Mouse (Mus musculus) neural tube, embryonic 12.5 days (tissue): ENCODE measurements around the gene Mogs. TPM values are rescaled to one million over a fixed set of nuclear protein-coding genes. Genes with fewer than 3 reads are reported as not detected.

Experiments used
- ATAC-seq: fragments of 200-750 bp; cut with Nextera tagmentation; 2 replicates; pipeline ENCODE4 v1.8.0; 2017; ENCODE audit warnings: low read depth, mild to moderate bottlenecking, moderate TSS enrichment, moderate library complexity; ENCODE audit not compliant: low FRiP score
- H3K27ac ChIP-seq: fragments of 300-500 bp; sonication (generic); 2 replicates; pipeline ENCODE4 v1.5.1; 2016
- H3K27me3 ChIP-seq: fragments of 300-500 bp; sonication (generic); replicated peaks from 2 replicates; pipeline ENCODE4 v1.6.1; 2016; ENCODE audit warnings: mild to moderate bottlenecking
- H3K36me3 ChIP-seq: fragments of 300-500 bp; sonication (generic); 2 replicates; pipeline ENCODE4 v1.6.1; 2016; ENCODE audit warnings: mild to moderate bottlenecking
- H3K4me1 ChIP-seq: fragments of 300-500 bp; sonication (generic); 2 replicates; pipeline ENCODE4 v1.6.1; 2016
- H3K4me2 ChIP-seq: fragments of 300-500 bp; sonication (generic); replicated peaks from 2 replicates; pipeline ENCODE4 v1.6.1; 2016; ENCODE audit warnings: mild to moderate bottlenecking
- H3K4me3 ChIP-seq: fragments of 300-500 bp; sonication (generic); 2 replicates; pipeline ENCODE4 v1.5.1; 2016
- H3K9ac ChIP-seq: fragments of 300-500 bp; sonication (generic); 2 replicates; pipeline ENCODE4 v1.6.1; 2016; ENCODE audit warnings: mild to moderate bottlenecking
- H3K9me3 ChIP-seq: fragments of 300-500 bp; sonication (generic); 2 replicates; pipeline ENCODE4 v1.6.1; 2016; ENCODE audit warnings: mild to moderate bottlenecking
- WGBS: fragments of 180-500 bp; shearing (Covaris S2); methylation state at CpG from one replicate; pipeline ENCODE4 v1.1.7; 2016; 5-methylcytosine and 5-hydroxymethylcytosine counted together
- polyA plus RNA-seq: library from polyadenylated mRNA; unstranded; fragments of >200 nt; fragmentation: Nextera tagmentation; extraction: Ambion mirVana; gene quantifications from 2 replicates; pipeline ENCODE4 v1.2.1, GENCODE M21; 2016

The Mogs gene
- polyA plus RNA-seq, 1 experiment from 2014 or later, result 39.4 TPM

DNA sequence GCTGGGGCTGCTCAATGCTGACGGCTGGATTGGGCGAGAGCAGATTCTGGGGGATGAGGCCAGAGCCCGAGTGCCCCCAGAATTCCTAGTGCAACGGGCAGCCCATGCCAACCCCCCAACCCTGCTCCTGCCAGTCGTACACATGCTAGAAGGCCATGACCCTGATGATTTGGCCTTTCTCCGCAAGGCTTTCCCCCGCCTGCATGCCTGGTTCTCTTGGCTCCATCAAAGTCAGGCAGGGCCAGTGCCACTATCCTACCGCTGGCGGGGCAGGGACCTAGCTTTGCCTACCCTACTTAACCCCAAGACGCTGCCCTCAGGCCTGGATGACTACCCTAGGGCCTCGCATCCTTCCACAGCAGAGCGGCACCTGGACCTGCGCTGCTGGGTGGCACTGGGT is 2.3 kb downstream of the Mogs start:
- Histone ChIP-seq H3K9me3 (no peaks in the 10 kb centered on the region), H3K9ac (0 out of 2 replicates have a peak overlapping the region, but pooled peaks have one; percentile 8), H3K4me3 (no peak overlapping the region), H3K27ac (no peak overlapping the region), H3K4me1 (peaks cover 51% of the 10 kb centered on the region), H3K27me3 (no peaks in the 10 kb centered on the region), H3K4me2 (0 out of 2 replicates have a peak overlapping the region, but pooled peaks have one; percentile 7), H3K36me3 (peaks cover 29% of the 10 kb centered on the region)
- 90% methylated on average over 13 of the region's 13 CpGs for WGBS
- no peak for ATAC-seq

DNA sequence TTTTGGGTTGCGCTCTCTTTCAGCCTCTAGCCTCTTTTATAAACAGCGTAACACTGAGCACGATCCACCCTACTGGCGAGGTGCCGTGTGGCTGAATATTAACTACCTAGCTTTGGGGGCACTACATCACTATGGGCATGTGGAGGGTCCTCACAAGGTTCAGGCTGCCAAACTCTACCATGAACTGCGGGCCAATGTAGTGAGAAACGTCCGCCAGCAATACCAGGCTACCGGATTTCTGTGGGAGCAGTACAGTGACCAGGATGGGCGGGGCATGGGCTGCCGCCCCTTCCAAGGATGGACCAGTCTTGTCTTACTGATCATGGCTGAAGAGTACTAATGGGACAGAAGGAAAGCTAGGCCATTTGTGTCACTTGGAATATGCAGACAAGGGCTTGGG is 3.1 kb downstream of the Mogs start:
- Histone ChIP-seq H3K27ac (no peak overlapping the region), H3K9me3 (no peaks in the 10 kb centered on the region), H3K4me2 (0 out of 2 replicates have a peak overlapping the region, but pooled peaks have one; percentile 7), H3K4me1 (peaks cover 57% of the 10 kb centered on the region), H3K36me3 (peaks cover 29% of the 10 kb centered on the region), H3K4me3 (no peak overlapping the region), H3K27me3 (no peaks in the 10 kb centered on the region), H3K9ac (no peak overlapping the region)
- ATAC-seq, result no peak
- WGBS, result 86% methylated on average over 11 of the region's 11 CpGs

DNA sequence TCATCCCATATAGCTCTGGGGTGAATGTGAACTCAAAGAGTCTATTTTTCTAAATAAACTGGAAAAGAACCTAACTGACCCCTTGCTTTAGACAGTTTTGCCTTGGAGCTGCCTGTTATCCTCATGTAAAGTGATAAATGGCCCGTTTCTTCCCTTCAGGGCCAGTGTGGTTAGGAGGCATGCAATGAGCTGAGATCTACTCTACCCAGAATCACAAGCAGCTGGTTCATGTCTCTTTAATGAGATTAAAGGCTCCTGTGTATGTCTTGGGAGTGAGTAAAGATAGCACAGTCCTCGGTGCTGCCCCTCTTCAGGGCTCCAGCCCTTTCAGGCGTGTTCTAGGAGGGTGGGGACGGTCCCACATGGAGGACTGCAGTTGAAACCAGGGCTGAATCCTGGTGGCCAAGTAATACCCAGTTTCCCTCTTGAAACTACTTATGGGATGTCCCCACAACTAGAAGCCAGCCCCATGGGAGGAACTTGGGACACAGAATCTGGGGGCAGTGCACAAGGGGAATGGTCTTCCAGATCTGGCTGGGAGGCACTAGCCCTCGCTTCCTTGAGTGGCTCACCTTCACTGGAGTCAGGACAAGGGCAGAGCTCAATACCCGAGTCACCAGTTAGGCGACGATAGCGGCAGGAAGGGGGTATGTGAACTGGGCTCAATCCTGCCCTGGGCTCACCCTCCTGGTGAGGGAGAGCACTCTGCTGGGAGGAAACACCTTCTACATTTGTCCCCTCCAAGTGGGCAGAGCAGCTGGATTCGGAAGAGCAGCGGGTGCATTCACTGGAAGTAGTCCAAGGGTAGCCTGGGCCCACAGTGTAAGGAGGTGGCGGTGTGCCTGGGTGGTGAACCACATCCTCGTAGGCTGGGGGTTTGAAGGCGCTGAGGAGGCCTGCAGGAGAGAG is 3.8 kb downstream of the Mogs start:
- Histone ChIP-seq H3K9ac (peak overlapping the region; percentile 93), H3K36me3 (peaks cover 29% of the 10 kb centered on the region), H3K4me3 (no peak overlapping the region; the same call in 1 of the 2 replicates), H3K4me1 (peaks cover 63% of the 10 kb centered on the region), H3K27me3 (no peaks in the 10 kb centered on the region), H3K9me3 (no peaks in the 10 kb centered on the region), H3K4me2 (peak overlapping the region; percentile 88), H3K27ac (no peak overlapping the region)
- 85% methylated on average over 14 of the region's 14 CpGs for WGBS
- no peak for ATAC-seq

DNA sequence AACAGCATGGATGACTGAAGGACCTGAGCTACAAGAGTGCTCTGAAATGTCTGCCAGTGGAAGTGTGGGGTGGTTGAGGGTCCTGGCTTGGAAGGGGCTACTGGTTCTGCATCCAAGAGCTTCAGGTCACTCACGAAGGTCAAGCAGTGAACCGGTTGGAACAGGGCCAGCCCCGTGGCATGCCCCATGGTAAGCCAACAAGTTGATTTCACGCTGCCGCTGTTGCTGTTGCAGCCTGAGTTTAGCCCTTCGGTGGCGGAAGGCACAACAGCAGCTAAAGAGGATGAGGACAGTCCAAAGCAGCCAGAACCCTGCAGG is 4.4 kb downstream of the Mogs start:
- H3K27ac ChIP-seq, result no peak overlapping the region
- H3K4me1 ChIP-seq, result peaks cover 64% of the 10 kb centered on the region
- 74% methylated on average over 7 of the region's 7 CpGs for WGBS
- peak overlapping the region; percentile 88 for H3K4me2 ChIP-seq
- peak overlapping the region; percentile 93 for H3K9ac ChIP-seq
- ATAC-seq, result no peak
- H3K9me3 ChIP-seq, result no peaks in the 10 kb centered on the region
- peak overlapping the region; percentile 72 for H3K4me3 ChIP-seq
- peaks cover 29% of the 10 kb centered on the region for H3K36me3 ChIP-seq
- H3K27me3 ChIP-seq, result no peaks in the 10 kb centered on the region

DNA sequence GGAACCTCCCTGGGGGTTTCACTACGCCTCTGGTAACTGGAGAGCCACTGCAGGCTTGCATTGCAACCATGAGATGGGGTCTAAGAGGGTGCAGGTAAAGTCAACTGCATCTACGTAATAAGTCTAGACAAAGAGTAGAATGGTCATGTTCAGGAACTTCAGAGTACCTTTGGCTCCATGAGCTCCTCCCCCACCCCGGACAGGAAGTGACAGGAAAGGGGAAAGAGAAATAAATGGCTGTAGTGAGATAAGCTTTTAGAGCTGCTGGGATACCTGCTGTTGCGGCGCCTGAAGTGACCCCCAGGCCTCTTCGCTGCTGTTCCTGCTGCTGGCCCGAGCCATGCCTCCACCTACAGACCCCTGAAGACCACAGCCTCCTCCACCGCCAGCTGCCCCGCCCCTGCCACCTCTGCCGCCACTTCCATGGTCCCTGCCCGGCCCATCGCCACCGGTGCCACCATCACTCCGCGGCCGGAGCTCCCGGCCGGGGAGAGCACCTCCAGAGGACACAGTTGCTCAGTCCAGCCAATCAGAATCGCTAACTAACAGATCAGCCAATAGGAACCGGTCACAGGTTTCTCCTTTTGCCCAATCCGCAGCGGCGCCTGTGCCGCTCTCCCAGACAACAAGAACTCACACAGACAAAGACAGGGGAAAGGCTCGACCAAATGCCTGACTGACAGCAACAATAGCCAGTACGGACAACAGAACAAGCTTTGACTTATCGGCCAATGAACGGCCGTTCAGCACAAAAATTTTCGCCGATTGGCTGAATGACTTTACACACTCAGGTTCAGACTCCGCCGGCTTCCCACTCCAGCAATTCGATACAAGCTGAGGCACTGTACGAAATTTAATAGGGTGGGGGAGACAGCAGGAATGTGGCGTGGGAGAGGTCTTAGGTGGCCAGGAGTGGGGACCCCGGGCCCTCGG is 5.9 kb downstream of the Mogs start, which contains the start of gene Wbp1:
Gene Wbp1 (minus strand): TSS at position 630 of the 933 bp plus-strand sequence.
- H3K9ac ChIP-seq, result peak within 1 kb of the TSS; percentile 96

DNA sequence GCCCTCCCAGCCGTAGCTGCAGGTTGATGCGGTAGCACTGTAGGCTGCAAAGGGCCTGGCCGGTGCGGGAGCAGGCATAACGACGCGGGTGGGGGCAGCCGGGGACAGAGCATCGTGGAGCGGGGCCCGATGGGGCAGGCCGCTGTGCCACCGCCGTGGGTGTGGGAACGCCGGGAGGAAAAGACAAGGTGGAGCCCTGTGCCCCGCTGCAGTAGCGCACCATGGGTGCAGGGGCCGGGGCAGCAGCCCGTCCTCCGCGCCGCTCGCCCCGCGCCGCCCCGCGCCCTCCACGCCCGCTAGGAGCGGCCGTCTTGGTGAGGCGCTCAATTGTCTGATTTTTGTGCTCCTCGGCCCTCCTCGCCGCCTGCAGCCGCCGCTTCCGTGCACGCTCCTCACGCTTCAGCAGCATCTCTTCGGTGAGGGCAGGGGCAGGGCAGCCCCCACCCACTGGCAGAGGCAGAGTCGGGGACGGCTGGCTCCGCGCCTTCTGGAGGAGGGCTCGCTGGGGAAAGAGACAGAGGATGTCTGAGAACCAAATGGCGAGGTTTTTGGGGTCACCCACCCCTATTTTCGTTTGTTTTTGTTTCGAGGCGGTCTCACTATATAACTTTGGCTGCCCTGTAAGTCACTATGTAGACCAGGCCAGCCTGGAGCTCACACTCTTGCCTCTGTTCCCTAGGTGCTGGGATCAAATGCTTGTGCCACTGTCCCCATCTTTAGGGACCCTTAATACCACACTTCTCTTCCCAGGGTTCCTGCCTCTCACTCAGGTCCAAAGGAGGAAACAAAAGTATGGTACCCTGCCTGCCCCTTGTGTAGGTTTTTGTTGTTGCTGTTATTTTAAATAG is 6.8 kb downstream of the Mogs start:
- WGBS, result under 1% methylated on average over 49 of the region's 52 CpGs
- H3K27me3 ChIP-seq, result no peaks in the 10 kb centered on the region
- H3K36me3 ChIP-seq, result peaks cover 25% of the 10 kb centered on the region
- H3K4me2 ChIP-seq, result peak overlapping the region; percentile 88
- peak overlapping the region; percentile 96 for H3K9ac ChIP-seq
- peaks cover 50% of the 10 kb centered on the region for H3K4me1 ChIP-seq
- ATAC-seq, result peak; percentile 18
- no peaks in the 10 kb centered on the region for H3K9me3 ChIP-seq
- H3K27ac ChIP-seq, result peak overlapping the region; percentile 99
- peak overlapping the region; percentile 71 for H3K4me3 ChIP-seq

More for the DNA sequence above, 5.9 kb downstream of the Mogs start, which contains the start of gene Wbp1:
- H3K27ac ChIP-seq, result peak within 1 kb of the TSS; percentile 99
- H3K27me3 ChIP-seq, result no peaks in the 10 kb centered on the region
- peaks cover 59% of the 10 kb centered on the region for H3K4me1 ChIP-seq
- ATAC-seq, result peak; percentile 91
- no peaks in the 10 kb centered on the region for H3K9me3 ChIP-seq
- peak within 1 kb of the TSS; percentile 72 for H3K4me3 ChIP-seq
- H3K36me3 ChIP-seq, result peaks cover 29% of the 10 kb centered on the region
- peak within 1 kb of the TSS; percentile 88 for H3K4me2 ChIP-seq
- WGBS, result under 1% methylated on average over 38 of the region's 38 CpGs

DNA sequence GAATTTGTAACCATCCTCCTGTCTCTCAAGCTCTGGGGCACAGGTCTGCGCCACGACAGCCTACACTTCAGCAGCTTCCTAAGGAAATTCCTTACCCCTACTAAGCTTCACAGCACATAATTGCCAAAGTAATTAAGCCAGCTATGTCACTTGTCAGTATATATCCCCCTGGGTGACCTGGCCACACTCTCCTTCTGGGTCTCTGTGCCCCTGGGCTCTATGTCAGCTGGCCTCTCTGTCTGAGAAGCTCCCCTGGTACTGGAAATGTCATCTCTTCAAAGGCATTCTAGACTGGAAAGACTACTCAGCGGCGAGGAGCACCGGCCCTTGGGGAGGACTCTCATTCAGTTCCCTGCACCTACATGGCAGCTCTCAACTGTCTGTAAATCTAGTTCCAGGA is 7.7 kb downstream of the Mogs start:
- Histone ChIP-seq H3K27ac (no peak overlapping the region), H3K4me2 (peak overlapping the region; percentile 88), H3K27me3 (no peaks in the 10 kb centered on the region), H3K4me3 (no peak overlapping the region), H3K4me1 (peaks cover 45% of the 10 kb centered on the region), H3K36me3 (peaks cover 17% of the 10 kb centered on the region), H3K9ac (peak overlapping the region; percentile 96), H3K9me3 (no peaks in the 10 kb centered on the region)
- no peak for ATAC-seq
- 68% methylated on average over 5 of the region's 5 CpGs for WGBS

DNA sequence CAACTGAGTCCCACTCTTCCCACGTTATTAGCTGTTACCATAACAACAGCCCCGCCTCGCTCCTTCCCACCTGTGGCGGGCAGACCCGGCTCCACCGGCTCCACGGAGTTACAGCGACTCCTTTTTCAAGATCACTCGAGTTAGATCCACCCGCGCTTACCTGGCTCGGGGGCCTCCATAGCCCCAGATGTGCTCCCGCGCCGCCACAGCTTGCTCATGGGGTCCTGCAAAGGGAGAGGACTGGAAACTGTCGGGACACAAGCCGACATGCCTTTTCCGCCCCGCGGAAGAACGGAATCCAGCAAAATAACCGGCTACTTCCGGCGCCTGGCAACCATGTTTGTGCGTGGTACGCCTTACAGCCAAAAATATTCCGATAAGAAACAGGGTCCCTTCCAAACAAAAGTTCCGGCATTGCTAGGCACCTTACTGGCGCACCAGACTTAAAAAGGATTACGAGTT is 9.6 kb downstream of the Mogs start:
- peak overlapping the region; percentile 65 for H3K9ac ChIP-seq

DNA sequence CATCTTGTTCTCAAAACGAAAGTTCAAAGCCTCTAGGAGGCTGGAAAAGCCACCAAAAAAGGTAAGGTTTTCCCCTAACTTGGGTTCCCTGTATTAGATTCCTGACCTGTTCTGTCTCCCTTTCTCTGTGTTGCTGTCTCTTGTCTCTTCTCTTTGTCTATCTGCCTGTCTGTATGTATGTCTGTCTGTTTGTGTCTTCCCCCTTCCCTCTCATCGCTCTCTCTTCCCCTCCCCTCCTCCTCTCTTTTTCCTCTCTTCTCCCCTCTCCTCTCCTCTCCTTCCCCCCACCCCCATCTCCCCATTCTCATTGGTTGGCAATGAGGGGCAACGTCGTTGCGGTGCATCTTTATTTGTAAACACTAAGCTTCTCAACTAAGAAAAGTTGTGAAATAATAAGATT is 10.0 kb downstream of the Mogs start, which contains the start of gene Ino80b:
Gene Ino80b (minus strand): TSS at position 101 of the 400 bp plus-strand sequence.
- Histone ChIP-seq H3K27me3 (no peaks in the 10 kb centered on the region), H3K27ac (no peak within 1 kb of the TSS), H3K4me2 (peak within 1 kb of the TSS; percentile 91), H3K4me1 (peaks cover 26% of the 10 kb centered on the region), H3K36me3 (no peaks in the 10 kb centered on the region), H3K4me3 (peak within 1 kb of the TSS; percentile 77), H3K9me3 (no peaks in the 10 kb centered on the region), H3K9ac (peak within 1 kb of the TSS; percentile 65)
- no peak for ATAC-seq
- WGBS, result 27% methylated on average over 5 of the region's 5 CpGs

More for the DNA sequence above, 9.6 kb downstream of the Mogs start:
- ATAC-seq, result 0 out of 2 replicates have a peak, but pooled peaks have one; percentile 2
- H3K9me3 ChIP-seq, result no peaks in the 10 kb centered on the region
- peak overlapping the region; percentile 91 for H3K4me2 ChIP-seq
- peaks cover 30% of the 10 kb centered on the region for H3K4me1 ChIP-seq
- under 1% methylated on average over 30 of the region's 30 CpGs for WGBS
- no peak overlapping the region for H3K27ac ChIP-seq
- no peaks in the 10 kb centered on the region for H3K27me3 ChIP-seq
- H3K36me3 ChIP-seq, result no peaks in the 10 kb centered on the region
- H3K4me3 ChIP-seq, result peak overlapping the region; percentile 77

DNA sequence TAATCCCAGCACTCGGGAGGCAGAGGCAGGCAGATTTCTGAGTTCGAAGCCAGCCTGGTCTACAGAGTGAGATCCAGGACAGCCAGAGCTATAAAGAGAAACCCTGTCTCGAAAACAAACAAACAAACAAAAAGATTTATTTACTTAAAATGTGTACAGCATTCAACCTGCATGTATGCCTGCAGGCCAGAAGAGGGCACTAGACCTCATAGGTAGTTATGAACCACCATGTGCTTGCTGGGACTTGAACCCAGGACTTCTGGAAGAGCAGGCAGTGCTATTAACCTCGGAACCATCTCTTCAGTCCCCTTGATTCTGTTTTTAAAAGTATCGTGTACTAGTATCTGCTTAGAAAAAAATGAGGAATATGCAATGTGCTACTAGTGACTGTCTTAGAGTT is 12.1 kb downstream of the Mogs start:
- Histone ChIP-seq H3K9ac (no peak overlapping the region), H3K4me2 (no peak overlapping the region), H3K9me3 (no peaks in the 10 kb centered on the region), H3K4me1 (peaks cover 21% of the 10 kb centered on the region), H3K36me3 (no peaks in the 10 kb centered on the region), H3K27me3 (no peaks in the 10 kb centered on the region), H3K27ac (no peak overlapping the region), H3K4me3 (no peak overlapping the region)
- no peak for ATAC-seq
- 95% methylated on average over 5 of the region's 5 CpGs for WGBS

DNA sequence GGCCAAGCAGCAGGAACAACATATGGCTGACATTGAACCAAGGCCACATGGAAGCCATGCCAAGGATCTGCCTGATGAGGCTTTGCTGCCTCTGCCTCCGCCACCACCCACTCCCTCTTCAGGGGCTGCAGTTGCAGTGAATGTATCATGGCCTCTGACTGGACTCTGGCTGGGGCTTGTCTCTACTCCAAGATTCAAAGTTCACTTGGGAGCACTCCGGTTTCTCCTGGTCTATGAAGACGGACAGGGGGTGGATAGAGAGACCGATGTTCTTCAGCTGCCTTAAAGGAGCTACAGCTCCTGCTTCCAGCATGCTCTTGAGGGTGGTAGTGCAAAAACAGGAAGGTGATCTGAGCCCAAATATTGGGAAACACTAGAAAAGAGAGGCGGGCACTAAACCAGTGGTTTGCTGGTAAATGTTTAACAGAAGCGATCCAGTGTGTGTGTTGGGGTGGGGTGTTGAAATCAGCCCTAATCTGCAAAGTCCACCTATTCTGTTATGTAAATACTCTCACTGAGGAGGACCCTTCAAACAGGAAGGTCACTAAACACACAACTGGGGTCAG is 16.3 kb downstream of the Mogs start:
- ATAC-seq, result no peak
- 77% methylated on average over 6 of the region's 6 CpGs for WGBS
- no peak overlapping the region for H3K27ac ChIP-seq
- no peak overlapping the region for H3K4me2 ChIP-seq
- H3K9ac ChIP-seq, result no peak overlapping the region
- no peaks in the 10 kb centered on the region for H3K36me3 ChIP-seq
- H3K4me1 ChIP-seq, result peaks cover 13% of the 10 kb centered on the region
- peaks cover 10% of the 10 kb centered on the region; the same call in 1 of the 2 replicates for H3K27me3 ChIP-seq
- H3K9me3 ChIP-seq, result no peaks in the 10 kb centered on the region
- no peak overlapping the region for H3K4me3 ChIP-seq
